Mouse (Mus musculus) induced T-regulatory cell, adult 2 months (primary cell): ENCODE measurements around the gene Cdk9.

Experiments used
- DNase-seq: peaks from one replicate; pipeline ENCODE4 v3.0.0-alpha.2; 2012; ENCODE audit warnings: low read depth

Gene Cdk9

GRCm38 (mm10) chr2:32732695-32733094 is 19.8 kb upstream of the Cdk9 start:
- no peak for DNase-seq

GRCm38 (mm10) chr2:32731911-32732310 is 19.0 kb upstream of the Cdk9 start:
- no peak for DNase-seq

- no peak for DNase-seq
These were observed 18.0 kb upstream of the Cdk9 start for GRCm38 (mm10) chr2:32730854-32731253.

- no peak for DNase-seq
These were observed 16.7 kb upstream of the Cdk9 start for GRCm38 (mm10) chr2:32729547-32729946.

GRCm38 (mm10) chr2:32728463-32728862 is 15.6 kb upstream of the Cdk9 start:
- no peak for DNase-seq

GRCm38 (mm10) chr2:32727435-32727834 is 14.6 kb upstream of the Cdk9 start:
- peak; percentile 84 for DNase-seq

- peak; percentile 84 for DNase-seq
These were observed 12.2 kb upstream of the Cdk9 start for GRCm38 (mm10) chr2:32724832-32725790.

- peak; percentile 55 for DNase-seq
These were observed 11.3 kb upstream of the Cdk9 start for GRCm38 (mm10) chr2:32724149-32724548.

GRCm38 (mm10) chr2:32722581-32722980 is 9.7 kb upstream of the Cdk9 start:
- DNase-seq = peak; percentile 64

- DNase-seq = peak; percentile 80
These were observed 9.2 kb upstream of the Cdk9 start for GRCm38 (mm10) chr2:32722046-32722445.

GRCm38 (mm10) chr2:32720681-32721229 is 7.9 kb upstream of the Cdk9 start, which contains the start of gene Sh2d3c:
TSS of gene Sh2d3c (plus strand) at chr2:32721055.
- peak; percentile 68 for DNase-seq

GRCm38 (mm10) chr2:32720053-32720452 is 7.2 kb upstream of the Cdk9 start:
- DNase-seq = peak; percentile 30

- no peak for DNase-seq
These were observed 5.9 kb upstream of the Cdk9 start for GRCm38 (mm10) chr2:32718761-32719160.

- DNase-seq = peak; percentile 88
These were observed 2.1 kb upstream of the Cdk9 start for GRCm38 (mm10) chr2:32714987-32715425.

- no peak for DNase-seq
These were observed 1.5 kb upstream of the Cdk9 start for GRCm38 (mm10) chr2:32714117-32714986.

GRCm38 (mm10) chr2:32712586-32712933 is 316 bp downstream of the Cdk9 start:
- DNase-seq = peak; percentile 95

GRCm38 (mm10) chr2:32712108-32712551 is 746 bp downstream of the Cdk9 start:
- peak; percentile 82 for DNase-seq

GRCm38 (mm10) chr2:32711301-32712056 is 1.4 kb downstream of the Cdk9 start:
- no peak for DNase-seq

GRCm38 (mm10) chr2:32710425-32710824 is 2.5 kb downstream of the Cdk9 start:
- no peak for DNase-seq

GRCm38 (mm10) chr2:32709521-32710137 is 3.2 kb downstream of the Cdk9 start:
- DNase-seq = no peak

- DNase-seq = peak; percentile 86
These were observed 4.2 kb downstream of the Cdk9 start for GRCm38 (mm10) chr2:32708643-32709042.
